9 mouse cellular contexts compared by ENCODE assay signal in the genomic region with DNA sequence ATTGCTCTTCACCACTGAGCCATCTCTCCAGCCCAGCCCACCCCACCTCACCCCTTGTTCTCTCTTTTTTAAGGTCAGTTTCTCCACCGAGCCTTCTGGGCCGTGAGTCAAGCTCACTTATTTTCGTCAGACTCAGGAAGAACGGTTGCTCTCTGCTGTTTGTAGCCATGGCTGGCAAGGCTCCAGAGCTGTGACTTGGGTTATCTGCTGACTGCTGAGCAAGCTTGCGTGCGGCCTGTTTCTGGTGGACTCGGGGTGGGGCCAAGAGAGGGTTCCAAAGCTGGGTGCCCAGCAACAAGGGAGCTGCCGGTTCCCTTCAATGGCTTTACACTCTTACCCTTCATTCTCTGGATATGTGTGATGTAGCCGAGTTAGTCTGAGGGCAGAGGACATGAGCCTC. TPM values are rescaled to one million over a fixed set of nuclear protein-coding genes. Genes with fewer than 3 reads are reported as not detected.
DNase-seq lines count a peak whose midpoint lies in the region; ATAC-seq and TF ChIP-seq lines count a peak whose summit lies in the region.
"Had no signal": no experiment of that assay in that cellular context is flagged by ENCODE, and none has a peak within 500 bp of the region (broad histone marks: within the 10 kb centered on the region; RNA-seq: fewer than 3 reads in every experiment).

No protein-coding gene starts in this region.

- 0 out of 2 replicates have a peak, but pooled peaks have one; percentile 7 for TF ChIP-seq EP300 in heart, adult 2 months (IDR thresholded peaks at IDR 0.05; ENCODE audit: insufficient read depth, low read depth, low read length)
- TF ChIP-seq EP300 in stomach, postnatal 0 days (optimal IDR thresholded peaks at IDR 0.05), result no peak

- no peaks in the 10 kb centered on the region for H3K9me3 ChIP-seq in E14TG2a.4 (ENCODE audit: low read length)
- H3K9me3 ChIP-seq in stomach, postnatal 0 days (ENCODE audit: control insufficient read depth, low read length), result no peaks in the 10 kb centered on the region
- H3K9me3 ChIP-seq: megakaryocyte, embryonic 14.5 days; stomach, embryonic 15.5 days had no signal

- H3K27ac ChIP-seq in heart, adult 2 months, result no peak overlapping the region; the same call in 1 of the 2 replicates
- no peak overlapping the region; the same call in 1 of the 2 replicates for H3K27ac ChIP-seq in stomach, postnatal 0 days (replicated peaks)
- H3K27ac ChIP-seq: stomach, embryonic 15.5 days had no signal

- peak overlapping the region; percentile 52 for H3K4me3 ChIP-seq in E14TG2a.4 (replicated peaks; ENCODE audit: low read length)
- no peak overlapping the region for H3K4me3 ChIP-seq in heart, adult 2 months
- no peak overlapping the region for H3K4me3 ChIP-seq in stomach, postnatal 0 days (ENCODE audit: low read depth, low read length)
- H3K4me3 ChIP-seq: megakaryocyte, embryonic 14.5 days; stomach, embryonic 15.5 days had no signal

- no peak overlapping the region for H3K4me2 ChIP-seq in stomach, postnatal 0 days (replicated peaks; ENCODE audit: low read depth)
- H3K4me2 ChIP-seq: stomach, embryonic 15.5 days had no signal

- no peaks in the 10 kb centered on the region for H3K27me3 ChIP-seq in E14TG2a.4 (ENCODE audit: insufficient read depth, low read length)
- H3K27me3 ChIP-seq in heart, adult 2 months (ENCODE audit: control insufficient read depth, insufficient read depth, low read length), result no peaks in the 10 kb centered on the region
- H3K27me3 ChIP-seq in stomach, postnatal 0 days (ENCODE audit: control insufficient read depth, insufficient read depth, low read length), result no peaks in the 10 kb centered on the region
- H3K27me3 ChIP-seq: stomach, embryonic 15.5 days had no signal

- H3K79me2 ChIP-seq in heart, adult 2 months (replicated peaks; ENCODE audit: control insufficient read depth, insufficient read depth, low read length), result no peaks in the 10 kb centered on the region; the same call in 1 of the 2 replicates

- H3K9ac ChIP-seq in heart, adult 2 months (ENCODE audit: low read depth, low read length), result no peak overlapping the region
- no peak overlapping the region for H3K9ac ChIP-seq in stomach, postnatal 0 days (ENCODE audit: low read length)
- H3K9ac ChIP-seq: stomach, embryonic 15.5 days had no signal

- 17% methylated on average over 9 of the region's 9 CpGs for WGBS in heart, adult 2 months
- 46% methylated on average over 9 of the region's 9 CpGs for WGBS in stomach, postnatal 0 days

- H3K4me1 ChIP-seq in E14TG2a.4 (replicated peaks; ENCODE audit: low read depth, low read length), result peaks cover 96% of the 10 kb centered on the region
- peaks cover 18% of the 10 kb centered on the region for H3K4me1 ChIP-seq in heart, adult 2 months (ENCODE audit: control insufficient read depth, insufficient read depth, low read length)
- H3K4me1 ChIP-seq in stomach, postnatal 0 days (replicated peaks; ENCODE audit: control insufficient read depth, insufficient read depth), result peaks cover 8% of the 10 kb centered on the region; the same call in 1 of the 2 replicates
- H3K4me1 ChIP-seq: megakaryocyte, embryonic 14.5 days had no signal

- TF ChIP-seq POLR2A in heart, adult 2 months (IDR thresholded peaks at IDR 0.05; ENCODE audit: insufficient read depth, low read depth, low read length), result no peak

- ATAC-seq in stomach, postnatal 0 days (ENCODE audit: low FRiP score, low TSS enrichment), result peak; percentile 22

- intact Hi-C loops in heart, adult 2 months (cut with DNase I), result no loop called here

- peak; percentile 51 for DNase-seq in MN1 (ENCODE audit: low spot score)
- peak; percentile 79 to 86 for DNase-seq in heart, adult 2 months
- peak; percentile 33 to 38 for DNase-seq in layer of hippocampus, postnatal 36 days
- peak; percentile 85 for DNase-seq in stomach, postnatal 0 days (ENCODE audit: low spot score)
- no peak for DNase-seq in embryo, embryonic 11 days
- no peak for DNase-seq in spleen, postnatal 4 days (ENCODE audit: low spot score in 2 of 2)

- no peak for TF ChIP-seq CTCF in E14TG2a.4 (conservative IDR thresholded peaks at IDR 0.05; ENCODE audit: low read length)
- TF ChIP-seq CTCF in heart, adult 2 months (IDR thresholded peaks at IDR 0.05), result no peak
- TF ChIP-seq CTCF in stomach, postnatal 0 days (IDR thresholded peaks at IDR 0.05; ENCODE audit: low read depth), result no peak

- H3K36me3 ChIP-seq in E14TG2a.4 (ENCODE audit: insufficient read depth, low read length), result peaks cover 46% of the 10 kb centered on the region
- no peaks in the 10 kb centered on the region for H3K36me3 ChIP-seq in heart, adult 2 months (ENCODE audit: control insufficient read depth, insufficient read depth, low read length)
- no peaks in the 10 kb centered on the region for H3K36me3 ChIP-seq in stomach, postnatal 0 days (ENCODE audit: control insufficient read depth, insufficient read depth, low read length)
- H3K36me3 ChIP-seq: stomach, embryonic 15.5 days had no signal

RNA-seq across cellular contexts. Expression of a gene that starts 15.0 kb away (rescaled TPM):
- total RNA-seq in heart, adult 2 months (2021), result 10 to 100 TPM; 38.5 to 43.9 TPM
- 51.0 and 75.1 TPM in 2 replicates for polyA plus RNA-seq in heart, adult 2 months (2012; rRNA removed)
- 100 to 1,000 TPM; 110 to 111 TPM for total RNA-seq in layer of hippocampus, postnatal 36 days (2021)
- polyA plus RNA-seq in stomach, postnatal 0 days (2015; fragmentation: Nextera tagmentation; extraction: Ambion mirVana), result 44.2 and 49.1 TPM in 2 replicates

Comparison
In these comparisons a context has a peak if more than half of its experiments do, and no peak if none do; other contexts are left out.
1. DNase-seq: peak in MN1 (single experiment), heart, adult 2 months (2 of 2), layer of hippocampus, postnatal 36 days (2 of 2) and stomach, postnatal 0 days (single experiment); none in embryo, embryonic 11 days (single experiment) and spleen, postnatal 4 days (0 of 2).